Mouse (Mus musculus) limb, embryonic 15.5 days (tissue): Measurements from ENCODE around the gene Ttl. TPM values are rescaled to one million over a fixed set of nuclear protein-coding genes. Genes with fewer than 3 reads are reported as not detected.

Experiments
- ATAC-seq: fragments of 200-750 bp; cut with Nextera tagmentation; 2 replicates; pipeline ENCODE4 v1.8.0; 2017; ENCODE audit warnings: low read depth, moderate TSS enrichment; ENCODE audit not compliant: insufficient number of reproducible peaks, low FRiP score, low TSS enrichment
- H3K27ac ChIP-seq: fragments of 300-500 bp; sonication (generic); 2 replicates; pipeline ENCODE4 v1.5.1; 2015; ENCODE audit warnings: moderate library complexity, mild to moderate bottlenecking, inconsistent platforms
- H3K27me3 ChIP-seq: fragments of 300-500 bp; sonication (generic); 2 replicates; pipeline ENCODE4 v1.6.1; 2015; ENCODE audit warnings: inconsistent platforms
- H3K36me3 ChIP-seq: fragments of 300-500 bp; sonication (generic); 2 replicates; pipeline ENCODE4 v1.6.1; 2015; ENCODE audit warnings: inconsistent platforms
- H3K4me1 ChIP-seq: fragments of 300-500 bp; sonication (generic); 2 replicates; pipeline ENCODE4 v1.6.1; 2015; ENCODE audit warnings: inconsistent platforms
- H3K4me2 ChIP-seq: fragments of 300-500 bp; sonication (generic); 2 replicates; pipeline ENCODE4 v1.6.1; 2015; ENCODE audit warnings: mild to moderate bottlenecking, inconsistent platforms
- H3K4me3 ChIP-seq: fragments of 300-500 bp; sonication (generic); 2 replicates; pipeline ENCODE4 v1.5.1; 2015; ENCODE audit warnings: mild to moderate bottlenecking, inconsistent platforms
- H3K9ac ChIP-seq: fragments of 300-500 bp; sonication (generic); 2 replicates; pipeline ENCODE4 v1.6.1; 2015; ENCODE audit warnings: inconsistent platforms
- H3K9me3 ChIP-seq: fragments of 300-500 bp; sonication (generic); 2 replicates; pipeline ENCODE4 v1.6.1; 2016; ENCODE audit warnings: inconsistent platforms
- WGBS: fragments of 180-500 bp; shearing (Covaris S2); methylation state at CpG from one replicate; pipeline ENCODE4 v1.1.7; 2015; 5-methylcytosine and 5-hydroxymethylcytosine counted together
- polyA plus RNA-seq: library from polyadenylated mRNA; unstranded; fragments of >200 nt; fragmentation: Nextera tagmentation; extraction: Ambion mirVana; gene quantifications from 2 replicates; pipeline ENCODE4 v1.2.1, GENCODE M21; 2015

Ttl gene
- polyA plus RNA-seq: 17.2 and 19.1 TPM in 2 replicates

DNA sequence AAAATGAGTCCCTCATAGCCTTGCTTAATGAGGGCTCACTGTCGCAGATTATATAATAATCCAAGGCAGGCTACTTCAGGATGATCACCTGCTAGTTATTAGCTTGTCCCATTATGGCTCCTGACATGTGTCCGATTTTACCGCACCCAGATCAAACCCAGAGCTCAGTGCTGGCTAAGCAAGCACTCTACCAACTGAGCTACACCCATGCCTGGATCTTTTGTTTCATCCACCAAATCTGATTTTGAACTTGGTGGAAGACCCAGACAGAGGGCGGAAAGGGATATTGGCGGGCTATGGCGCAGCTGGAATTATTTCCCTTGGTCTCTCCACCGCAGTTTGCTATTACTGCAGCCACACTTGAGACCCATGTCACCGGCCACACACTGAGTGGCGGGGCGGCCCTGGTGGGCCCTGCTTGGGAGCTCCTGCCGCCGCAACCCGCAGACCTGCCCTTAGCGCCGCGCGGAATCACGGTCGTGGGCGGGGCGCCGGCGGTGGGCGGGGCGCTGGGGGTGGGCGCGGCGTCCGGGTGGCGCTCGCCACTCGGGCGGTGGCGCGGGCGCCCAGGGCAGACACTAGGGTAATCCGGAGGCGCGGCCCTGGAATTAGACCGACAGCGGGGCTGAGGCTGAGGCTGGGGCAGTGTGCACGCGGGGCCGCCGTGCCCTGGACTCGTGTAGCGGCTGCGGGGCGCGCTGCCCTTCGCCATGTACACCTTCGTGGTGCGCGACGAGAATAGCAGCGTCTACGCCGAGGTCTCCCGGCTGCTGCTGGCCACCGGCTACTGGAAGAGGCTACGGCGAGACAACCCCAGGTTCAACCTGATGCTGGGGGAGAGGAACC is at the start of gene Ttl:
Gene Ttl, plus strand, starts transcription at position 506 of the 846 bp plus-strand sequence.
- under 1% methylated on average over 59 of the region's 62 CpGs for WGBS
- peak within 1 kb of the TSS; percentile 79 for H3K9ac ChIP-seq
- H3K27ac ChIP-seq: peak within 1 kb of the TSS; percentile 86
- H3K4me1 ChIP-seq: peaks cover 14% of the 10 kb centered on the region
- H3K4me3 ChIP-seq: peak within 1 kb of the TSS; percentile 91
- H3K9me3 ChIP-seq: no peaks in the 10 kb centered on the region
- H3K4me2 ChIP-seq: peak within 1 kb of the TSS; percentile 84
- no peaks in the 10 kb centered on the region for H3K27me3 ChIP-seq
- ATAC-seq: peak; percentile 86
- peaks cover 6% of the 10 kb centered on the region; the same call in 1 of the 2 replicates for H3K36me3 ChIP-seq

- Histone ChIP-seq H3K4me1 (no peaks in the 10 kb centered on the region), H3K9ac (no peak overlapping the region), H3K27me3 (no peaks in the 10 kb centered on the region), H3K4me2 (no peak overlapping the region), H3K36me3 (0 out of 2 replicates have a peak, but pooled peaks cover 4% of the 10 kb centered on the region), H3K27ac (no peak overlapping the region), H3K9me3 (no peaks in the 10 kb centered on the region), H3K4me3 (no peak overlapping the region)
- 78% methylated on average over 2 of the region's 2 CpGs for WGBS
- no peak for ATAC-seq
Measured at GRCm38 (mm10) chr2:129020106-129020505, 45.6 kb upstream of the Ttl start.

GRCm38 (mm10) chr2:129024820-129025219 is 40.9 kb upstream of the Ttl start:
- no peaks in the 10 kb centered on the region for H3K27me3 ChIP-seq
- H3K4me2 ChIP-seq: no peak overlapping the region
- 73% methylated on average over 9 of the region's 9 CpGs for WGBS
- H3K9me3 ChIP-seq: no peaks in the 10 kb centered on the region
- no peak overlapping the region for H3K9ac ChIP-seq
- H3K27ac ChIP-seq: no peak overlapping the region
- H3K36me3 ChIP-seq: no peaks in the 10 kb centered on the region
- H3K4me1 ChIP-seq: no peaks in the 10 kb centered on the region
- no peak overlapping the region for H3K4me3 ChIP-seq
- ATAC-seq: no peak

- peaks cover 37% of the 10 kb centered on the region for H3K27me3 ChIP-seq
- no peaks in the 10 kb centered on the region for H3K36me3 ChIP-seq
- no peak overlapping the region for H3K4me2 ChIP-seq
- H3K9ac ChIP-seq: no peak overlapping the region
- H3K4me1 ChIP-seq: peaks cover 13% of the 10 kb centered on the region
- no peak overlapping the region for H3K27ac ChIP-seq
- 78% methylated on average over 5 of the region's 5 CpGs for WGBS
- H3K9me3 ChIP-seq: no peaks in the 10 kb centered on the region
- H3K4me3 ChIP-seq: no peak overlapping the region
- no peak for ATAC-seq
Measured at GRCm38 (mm10) chr2:129035381-129035780, 30.4 kb upstream of the Ttl start.

- no peak for ATAC-seq
- H3K4me3 ChIP-seq: peak overlapping the region; percentile 44
- H3K27ac ChIP-seq: no peak overlapping the region
- peak overlapping the region; percentile 91 for H3K4me2 ChIP-seq
- peaks cover 13% of the 10 kb centered on the region for H3K4me1 ChIP-seq
- H3K27me3 ChIP-seq: peaks cover 46% of the 10 kb centered on the region
- H3K36me3 ChIP-seq: no peaks in the 10 kb centered on the region
- H3K9me3 ChIP-seq: no peaks in the 10 kb centered on the region
- no peak overlapping the region for H3K9ac ChIP-seq
- 25% methylated on average over 15 of the region's 15 CpGs for WGBS
Measured at GRCm38 (mm10) chr2:129038426-129038936, 27.3 kb upstream of the Ttl start.

DNA sequence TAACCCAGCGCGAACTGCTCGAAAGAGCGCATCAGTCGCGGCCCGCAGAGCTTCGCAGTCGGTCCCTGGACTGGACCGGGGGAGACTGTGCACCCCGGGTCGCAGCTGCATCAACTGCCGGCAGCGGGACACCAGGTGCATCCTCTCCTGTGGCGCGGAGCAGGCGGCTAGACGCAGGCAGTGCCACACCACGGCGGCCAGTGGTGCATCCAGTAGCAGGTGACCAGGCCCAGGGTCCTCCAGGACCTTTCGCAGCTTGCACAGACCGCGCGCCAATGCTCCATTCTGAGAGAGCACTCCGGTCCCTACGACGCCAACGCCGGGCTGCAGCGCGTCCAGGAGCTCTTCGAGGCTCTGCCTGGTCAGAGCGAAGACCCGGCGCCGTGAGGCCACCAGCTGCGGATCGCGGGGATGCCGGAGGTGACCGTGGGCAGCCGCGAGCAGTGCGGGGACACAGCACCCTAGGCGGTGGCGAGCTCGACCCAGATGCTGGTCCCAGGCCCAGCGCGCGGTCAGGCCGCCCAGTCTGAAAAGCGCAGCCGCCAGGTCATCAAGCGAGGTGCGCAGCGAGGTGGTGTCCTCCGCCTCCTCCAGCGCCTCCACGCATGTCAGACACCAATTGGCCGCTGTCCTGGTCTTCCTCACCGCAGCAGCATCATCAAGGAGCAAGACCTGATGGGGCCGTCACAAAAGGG is 26.7 kb upstream of the Ttl start:
- Histone ChIP-seq H3K4me3 (peak overlapping the region; percentile 44), H3K9me3 (no peaks in the 10 kb centered on the region), H3K27me3 (peaks cover 46% of the 10 kb centered on the region), H3K36me3 (no peaks in the 10 kb centered on the region), H3K4me2 (peak overlapping the region; percentile 91), H3K9ac (peak overlapping the region; percentile 47), H3K4me1 (peaks cover 13% of the 10 kb centered on the region), H3K27ac (no peak overlapping the region)
- WGBS: 3% methylated on average over 62 of the region's 62 CpGs
- ATAC-seq: no peak

DNA sequence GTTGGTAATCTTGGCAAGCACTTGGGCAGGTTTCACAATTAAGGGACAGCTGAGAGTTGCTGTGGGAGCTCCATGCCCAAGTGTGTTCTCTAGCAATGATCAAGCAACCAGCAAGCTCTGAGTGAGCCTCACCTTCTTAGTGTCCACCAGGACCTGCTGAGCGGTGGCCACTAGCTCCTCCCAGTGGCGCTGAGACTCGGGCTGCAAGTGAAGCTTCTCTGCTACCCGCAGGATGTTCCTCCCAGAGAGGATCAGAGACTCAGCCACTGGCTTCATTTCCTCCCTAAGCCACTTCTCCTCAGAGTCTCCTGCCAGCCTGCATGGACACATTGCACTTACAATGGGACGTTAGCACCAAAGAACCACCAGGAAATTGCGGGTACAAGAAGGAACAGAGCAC is 25.2 kb upstream of the Ttl start:
- 32% methylated on average over 6 of the region's 6 CpGs for WGBS
- H3K36me3 ChIP-seq: no peaks in the 10 kb centered on the region
- peaks cover 13% of the 10 kb centered on the region for H3K4me1 ChIP-seq
- H3K4me3 ChIP-seq: no peak overlapping the region
- no peak overlapping the region for H3K27ac ChIP-seq
- no peaks in the 10 kb centered on the region for H3K9me3 ChIP-seq
- ATAC-seq: no peak
- peaks cover 46% of the 10 kb centered on the region for H3K27me3 ChIP-seq
- no peak overlapping the region for H3K4me2 ChIP-seq
- no peak overlapping the region for H3K9ac ChIP-seq

DNA sequence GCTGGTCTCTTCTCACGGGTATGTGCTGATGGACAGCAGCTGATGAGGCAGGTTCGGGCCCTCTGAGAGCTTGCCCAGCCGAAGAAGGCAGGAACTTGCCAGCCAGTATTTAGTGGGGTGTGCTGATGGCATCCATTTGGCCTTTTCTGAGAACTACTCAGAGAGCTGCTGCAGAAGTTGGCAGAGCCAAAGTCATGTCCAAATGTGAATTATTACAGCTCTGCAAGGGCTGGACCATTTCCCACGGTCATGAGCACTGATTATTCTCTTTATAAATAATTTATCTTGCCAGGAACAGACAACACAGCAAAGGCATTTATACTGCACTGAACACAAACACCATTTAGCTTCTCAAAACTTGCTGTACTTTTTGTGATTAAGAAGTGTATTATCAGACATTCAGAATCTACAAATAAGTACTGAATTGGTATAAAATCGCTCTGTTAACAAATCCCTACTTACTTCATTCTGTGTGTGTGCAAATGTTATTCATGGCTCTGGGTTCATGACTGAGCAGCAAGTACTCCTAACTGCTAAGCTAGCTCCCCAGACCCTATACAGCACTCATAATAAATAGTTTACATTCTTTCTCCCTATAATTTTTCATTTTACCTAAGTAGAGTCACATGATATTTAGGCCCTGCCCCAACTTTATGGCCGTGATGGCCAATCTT is 19.4 kb upstream of the Ttl start:
- no peaks in the 10 kb centered on the region for H3K27me3 ChIP-seq
- no peaks in the 10 kb centered on the region for H3K36me3 ChIP-seq
- H3K9ac ChIP-seq: no peak overlapping the region
- no peaks in the 10 kb centered on the region for H3K4me1 ChIP-seq
- H3K27ac ChIP-seq: no peak overlapping the region
- H3K4me3 ChIP-seq: no peak overlapping the region
- no peak for ATAC-seq
- no peak overlapping the region for H3K4me2 ChIP-seq
- WGBS: 72% methylated on average over 6 of the region's 6 CpGs
- H3K9me3 ChIP-seq: no peaks in the 10 kb centered on the region

DNA sequence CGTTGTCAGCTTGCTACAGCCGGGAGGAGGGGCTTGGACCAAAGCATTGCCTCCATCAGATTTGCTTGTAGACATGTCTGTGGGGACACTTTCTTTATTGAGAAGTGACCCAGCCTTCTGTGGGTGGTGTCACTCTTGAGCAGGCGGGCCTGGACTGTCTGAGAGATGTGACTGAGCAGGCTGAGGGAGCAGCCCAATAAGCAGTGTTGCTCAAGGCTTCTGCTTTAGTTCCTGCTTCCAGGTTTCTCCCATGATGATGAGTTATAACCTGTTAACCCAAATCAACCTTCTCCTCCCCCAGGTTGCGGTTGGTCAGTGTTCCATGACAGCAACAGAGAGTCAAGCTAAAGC is 18.9 kb upstream of the Ttl start:
- no peak overlapping the region for H3K4me3 ChIP-seq
- no peak overlapping the region for H3K27ac ChIP-seq
- no peak overlapping the region for H3K4me2 ChIP-seq
- H3K27me3 ChIP-seq: no peaks in the 10 kb centered on the region
- H3K9ac ChIP-seq: no peak overlapping the region
- WGBS: 82% methylated on average over 4 of the region's 4 CpGs
- no peak for ATAC-seq
- no peaks in the 10 kb centered on the region for H3K9me3 ChIP-seq
- no peaks in the 10 kb centered on the region for H3K4me1 ChIP-seq
- H3K36me3 ChIP-seq: no peaks in the 10 kb centered on the region

DNA sequence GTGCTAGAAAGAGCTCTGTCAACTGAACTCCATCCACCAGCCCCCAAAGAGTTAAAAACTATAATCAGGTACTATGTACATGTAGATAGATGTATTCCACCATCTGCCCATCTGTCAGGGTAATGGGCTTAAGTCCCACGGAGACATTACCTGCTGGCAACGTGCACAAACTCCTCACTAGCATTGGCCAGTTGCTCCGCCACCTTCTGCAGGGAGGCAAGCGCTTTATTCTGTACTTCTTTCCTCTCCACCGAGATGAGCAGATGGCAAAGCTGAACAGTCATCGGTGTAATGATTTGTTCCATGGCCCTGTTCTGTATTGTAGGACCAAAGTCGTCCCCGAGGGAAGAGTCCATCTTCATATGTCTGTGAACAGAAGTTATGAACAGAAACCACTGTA is 17.9 kb upstream of the Ttl start, which contains the start of gene Vinac1:
Gene Vinac1, minus strand, starts transcription at position 362 of the 400 bp plus-strand sequence.
- Histone ChIP-seq H3K4me3 (no peak within 1 kb of the TSS), H3K9ac (no peak within 1 kb of the TSS), H3K4me1 (no peaks in the 10 kb centered on the region), H3K27me3 (no peaks in the 10 kb centered on the region), H3K27ac (no peak within 1 kb of the TSS), H3K4me2 (no peak within 1 kb of the TSS), H3K9me3 (no peaks in the 10 kb centered on the region), H3K36me3 (no peaks in the 10 kb centered on the region)
- no peak for ATAC-seq
- 81% methylated on average over 8 of the region's 8 CpGs for whole genome bisulfite sequencing

GRCm38 (mm10) chr2:129052451-129052983 is 13.2 kb upstream of the Ttl start:
- no peak overlapping the region for H3K27ac ChIP-seq
- no peak overlapping the region for H3K4me3 ChIP-seq
- no peaks in the 10 kb centered on the region for H3K9me3 ChIP-seq
- H3K9ac ChIP-seq: no peak overlapping the region
- H3K4me2 ChIP-seq: no peak overlapping the region
- H3K27me3 ChIP-seq: no peaks in the 10 kb centered on the region
- no peak for ATAC-seq
- WGBS: 50% methylated on average over 4 of the region's 4 CpGs
- no peaks in the 10 kb centered on the region for H3K36me3 ChIP-seq
- no peaks in the 10 kb centered on the region for H3K4me1 ChIP-seq
